Mouse (Mus musculus) kidney, adult 2 months (tissue): Measurements from ENCODE around the gene Rbm15. TPM values are rescaled to one million over a fixed set of nuclear protein-coding genes. Genes with fewer than 3 reads are reported as not detected.

Experiments
- DNase-seq: peaks from one replicate; pipeline ENCODE4 v3.0.0; 2021
- H3K27ac ChIP-seq: fragments of 200-500 bp; 2 replicates; pipeline ENCODE4 v1.5.1; 2012; ENCODE audit warnings: low read depth, low read length, control low read depth, inconsistent platforms; ENCODE audit not compliant: insufficient read depth
- H3K27me3 ChIP-seq: fragments of 200-500 bp; replicated peaks from 2 replicates; pipeline ENCODE4 v1.6.1; 2012; ENCODE audit warnings: mild to moderate bottlenecking, moderate library complexity, low read length, inconsistent platforms; ENCODE audit not compliant: control insufficient read depth, insufficient read depth
- H3K36me3 ChIP-seq: fragments of 200-500 bp; 2 replicates; pipeline ENCODE4 v1.6.1; 2012; ENCODE audit warnings: mild to moderate bottlenecking, moderate library complexity, low read length, inconsistent platforms; ENCODE audit not compliant: control insufficient read depth, insufficient read depth
- H3K4me1 ChIP-seq: fragments of 200-500 bp; 2 replicates; pipeline ENCODE4 v1.6.1; 2011; ENCODE audit warnings: low read length; ENCODE audit not compliant: control insufficient read depth, insufficient read depth
- H3K4me3 ChIP-seq: fragments of 200-500 bp; 2 replicates; pipeline ENCODE4 v1.5.1; 2011; ENCODE audit warnings: mild to moderate bottlenecking, low read depth, low read length, control low read depth; ENCODE audit not compliant: insufficient read depth
- CTCF ChIP-seq: fragments of 200-500 bp; conservative IDR thresholded peaks from 2 replicates; pipeline ENCODE4 v1.5.1; 2011; ENCODE audit warnings: low read depth, mild to moderate bottlenecking, control low read depth, low read length, moderate library complexity, mixed read lengths; ENCODE audit not compliant: insufficient read depth, insufficient read length
- POLR2A ChIP-seq: fragments of 200-500 bp; IDR thresholded peaks from one replicate; pipeline ENCODE4 v1.6.1; 2011; ENCODE audit warnings: low read depth, low read length, control low read depth
- WGBS: fragments of 180-500 bp; shearing (Covaris S2); methylation state at CpG from one replicate; pipeline ENCODE4 v1.1.7; 2018; 5-methylcytosine and 5-hydroxymethylcytosine counted together
- polyA plus RNA-seq: library from polyadenylated mRNA; depleted of rRNA; stranded (reverse); fragments of >200 nt; gene quantifications from 2 replicates; pipeline ENCODE4 v1.2.3, GENCODE M21; 2012; rRNA removed

The Rbm15 gene
- polyA plus RNA-seq, 1 experiment, result 6.2 TPM

DNA sequence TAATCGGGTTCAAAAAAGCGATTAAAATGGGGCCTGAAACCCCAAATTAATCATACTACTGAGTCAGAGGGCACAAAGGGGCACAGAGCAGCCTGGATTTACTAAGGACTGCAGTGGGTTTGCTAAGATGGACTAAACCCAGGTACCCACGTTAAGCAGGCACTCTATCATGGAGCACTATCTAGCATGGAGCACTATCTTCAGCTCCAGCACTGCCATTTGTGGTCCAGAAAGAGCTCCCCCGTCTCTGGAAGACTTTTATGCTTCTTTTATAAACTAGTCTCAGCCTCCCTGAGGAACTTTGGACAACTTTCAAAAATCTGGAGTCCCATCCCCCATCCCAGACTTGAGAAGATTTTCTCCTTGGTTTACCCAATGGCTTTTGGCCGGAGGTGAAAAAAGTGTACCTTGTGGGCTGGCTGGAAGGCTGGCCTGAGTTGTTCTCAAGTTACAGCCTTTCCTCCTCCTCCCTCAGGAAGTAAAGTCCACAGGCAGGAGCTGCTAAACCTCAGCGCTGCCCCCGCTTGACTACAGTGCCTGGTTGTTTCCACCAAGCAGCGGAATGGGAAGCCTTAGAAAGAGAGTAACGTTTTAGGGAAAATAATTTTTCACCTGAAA, 42.6 kb downstream of the Rbm15 start, which contains the start of gene Slc16a4:
Gene Slc16a4, plus strand, starts transcription at position 467 of the 618 bp plus-strand sequence.
- Histone ChIP-seq H3K4me3 (no peak within 1 kb of the TSS), H3K4me1 (peaks cover 4% of the 10 kb centered on the region; the same call in 1 of the 2 replicates), H3K27me3 (no peaks in the 10 kb centered on the region), H3K36me3 (peaks cover 2% of the 10 kb centered on the region; the same call in 1 of the 2 replicates), H3K27ac (peak within 1 kb of the TSS; percentile 85)
- TF ChIP-seq CTCF (no peak), POLR2A (no peak)
- peak; percentile 96 for DNase-seq
- 18% methylated on average over 9 of the region's 9 CpGs for WGBS

DNA sequence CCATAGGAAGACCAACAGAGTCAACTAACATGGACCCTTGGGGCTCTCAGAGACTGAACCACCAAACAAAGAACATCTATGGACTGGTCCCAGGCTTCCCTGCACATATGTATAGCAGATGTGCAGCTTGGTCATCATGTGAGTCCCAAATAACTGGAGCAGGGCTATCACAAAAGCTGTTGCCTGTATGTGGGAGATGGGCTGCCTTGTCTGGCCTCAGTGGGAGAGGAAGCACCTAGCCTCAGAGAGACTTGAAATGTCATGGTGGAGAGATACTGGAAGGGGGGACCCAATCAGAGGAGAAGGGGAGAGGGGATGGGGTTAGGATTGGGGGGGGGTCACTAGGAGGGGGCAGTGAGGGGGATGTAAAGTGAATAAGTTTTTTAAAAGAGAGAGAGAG, 46.1 kb downstream of the Rbm15 start:
- H3K36me3 ChIP-seq, result peaks cover 5% of the 10 kb centered on the region; the same call in 1 of the 2 replicates
- H3K27me3 ChIP-seq, result no peaks in the 10 kb centered on the region
- H3K27ac ChIP-seq, result no peak overlapping the region
- no peak for DNase-seq
- peaks cover 4% of the 10 kb centered on the region; the same call in 1 of the 2 replicates for H3K4me1 ChIP-seq
- TF ChIP-seq POLR2A (no peak), CTCF (no peak)
- no peak overlapping the region for H3K4me3 ChIP-seq

DNA sequence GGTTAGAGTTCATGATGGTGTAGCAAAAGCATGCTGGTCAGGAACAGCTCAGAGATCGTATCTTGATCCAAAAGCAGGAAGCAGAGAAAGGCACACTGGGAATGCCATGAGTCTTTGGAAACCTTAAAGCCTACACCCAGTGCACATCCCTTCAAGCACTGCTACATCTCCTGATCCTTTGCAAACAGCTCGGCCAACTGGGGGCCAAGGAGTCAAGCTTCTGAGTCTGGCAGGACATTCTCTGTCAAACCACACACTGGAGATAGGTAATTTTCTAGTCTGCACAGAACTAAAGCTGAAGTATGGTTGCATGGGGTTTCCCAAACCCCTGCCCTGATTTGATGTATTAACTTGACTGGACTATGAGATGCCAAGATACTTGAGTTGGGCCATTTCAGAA, 47.4 kb downstream of the Rbm15 start:
- H3K27me3 ChIP-seq, result no peaks in the 10 kb centered on the region
- H3K36me3 ChIP-seq, result peaks cover 8% of the 10 kb centered on the region
- no peak overlapping the region for H3K4me3 ChIP-seq
- H3K4me1 ChIP-seq, result peaks cover 2% of the 10 kb centered on the region; the same call in 1 of the 2 replicates
- DNase-seq, result no peak
- 76% methylated on average over 2 of the region's 2 CpGs for WGBS
- no peak overlapping the region for H3K27ac ChIP-seq
- TF ChIP-seq POLR2A, result no peak
- no peak for TF ChIP-seq CTCF

DNA sequence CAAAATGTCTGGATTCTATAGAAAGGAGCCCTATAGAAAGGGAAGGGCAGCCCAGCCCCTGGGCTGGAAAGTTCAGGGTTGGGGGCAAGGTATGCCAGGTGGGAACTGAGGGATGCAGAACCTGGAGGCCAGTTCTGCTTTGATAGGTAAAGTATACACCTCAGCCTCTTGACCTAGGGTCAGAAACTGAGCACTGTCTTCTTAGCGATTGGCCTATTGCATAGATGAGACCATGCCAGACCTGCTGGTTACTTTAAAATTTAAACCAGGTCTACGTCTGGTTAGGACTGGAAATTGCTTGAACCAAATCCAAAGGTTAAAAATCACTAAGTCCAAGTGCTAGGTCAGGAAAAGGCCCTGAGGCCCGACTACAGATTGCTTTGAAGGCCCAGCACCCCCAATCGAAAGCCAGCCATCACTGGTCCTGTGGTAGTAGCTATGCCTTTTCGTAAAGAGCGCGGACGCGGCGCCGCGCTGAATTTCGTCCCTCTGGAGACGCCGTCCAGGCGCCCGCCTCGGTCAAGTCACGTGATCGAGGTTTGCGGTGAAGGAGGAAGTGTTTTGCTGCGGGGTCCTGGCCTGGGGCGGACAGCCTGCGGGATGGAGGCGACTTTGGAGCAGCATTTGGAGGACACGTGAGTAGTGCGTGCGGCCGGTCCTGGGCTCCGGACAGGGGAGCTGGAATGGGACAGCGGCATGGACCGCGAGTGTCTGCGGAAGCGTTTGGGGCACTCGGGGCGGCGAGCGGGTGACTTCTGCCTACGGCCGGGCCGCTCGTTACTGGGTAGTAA, 54.8 kb downstream of the Rbm15 start, which contains the start of gene Lamtor5:
Gene Lamtor5, plus strand, starts transcription at position 380 of the 791 bp plus-strand sequence.
- Histone ChIP-seq H3K36me3 (peaks cover 6% of the 10 kb centered on the region), H3K4me1 (peaks cover 6% of the 10 kb centered on the region), H3K27ac (peak within 1 kb of the TSS; percentile 73), H3K4me3 (peak within 1 kb of the TSS; percentile 72), H3K27me3 (no peaks in the 10 kb centered on the region)
- peak; percentile 95 for DNase-seq
- no peak for TF ChIP-seq CTCF
- TF ChIP-seq POLR2A, result no peak
- 1% methylated on average over 43 of the region's 43 CpGs for WGBS

DNA sequence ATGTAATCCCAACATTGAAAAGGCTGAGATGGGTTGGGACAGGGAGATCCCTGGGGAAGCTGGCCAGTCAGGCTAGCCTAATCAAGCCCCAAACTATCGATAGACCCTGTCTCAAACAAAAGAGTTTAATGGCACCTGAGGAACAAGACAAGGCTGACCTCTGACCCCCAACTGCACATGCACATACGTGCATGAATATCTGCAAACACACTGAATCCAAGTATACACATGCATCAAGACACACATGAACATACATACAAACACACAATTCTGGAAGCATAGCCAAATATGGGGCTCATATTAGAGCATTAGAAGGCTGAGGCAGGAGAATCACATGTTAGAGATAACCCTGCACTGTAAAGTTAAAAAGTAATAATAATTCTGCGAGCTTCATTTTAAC, 56.8 kb downstream of the Rbm15 start:
- Histone ChIP-seq H3K4me1 (peaks cover 6% of the 10 kb centered on the region), H3K27ac (no peak overlapping the region), H3K36me3 (no peaks in the 10 kb centered on the region), H3K4me3 (no peak overlapping the region), H3K27me3 (no peaks in the 10 kb centered on the region)
- WGBS, result 86% methylated on average over 3 of the region's 3 CpGs
- TF ChIP-seq POLR2A (no peak), CTCF (no peak)
- DNase-seq, result no peak

DNA sequence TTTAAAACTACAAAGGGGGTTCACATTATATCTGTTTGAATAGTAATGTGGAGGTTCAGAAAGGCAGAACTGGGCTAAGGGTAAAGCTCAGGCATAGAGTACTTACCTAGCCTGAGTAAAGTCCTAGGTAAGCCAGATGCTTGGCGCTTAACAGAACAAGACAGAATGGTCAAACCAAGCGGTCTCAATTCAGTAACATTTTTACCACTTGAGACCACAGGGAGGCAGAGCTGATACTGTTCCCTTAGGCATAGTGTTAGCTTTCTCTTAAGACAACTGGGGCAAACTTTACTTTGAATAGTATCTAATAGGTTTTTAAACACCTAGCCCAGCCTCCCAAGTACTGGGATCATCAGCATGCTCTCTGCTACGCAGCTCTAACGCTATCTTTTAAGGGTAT, 57.5 kb downstream of the Rbm15 start:
- Histone ChIP-seq H3K4me1 (peaks cover 6% of the 10 kb centered on the region; the same call in 1 of the 2 replicates), H3K27ac (no peak overlapping the region), H3K4me3 (no peak overlapping the region), H3K27me3 (no peaks in the 10 kb centered on the region), H3K36me3 (no peaks in the 10 kb centered on the region)
- DNase-seq, result peak; percentile 56
- 56% methylated on average over 4 of the region's 4 CpGs for WGBS
- TF ChIP-seq CTCF, result no peak
- TF ChIP-seq POLR2A, result no peak

Other genes with a start within 250 kb of the Rbm15 start
- 0.23 and 0.34 TPM in 2 replicates for gene Kcna2, start 232.5 kb downstream of the Rbm15 start, polyA plus RNA-seq
- not detected in 2 replicates for gene Kcna10, start 150.6 kb downstream of the Rbm15 start, polyA plus RNA-seq
- gene Cym, start 111.9 kb downstream of the Rbm15 start, polyA plus RNA-seq, result 1.9 and 2.4 TPM in 2 replicates
- gene A630076J17Rik, start 103.1 kb downstream of the Rbm15 start, polyA plus RNA-seq, result not detected in 2 replicates
- gene Prok1, start 94.0 kb downstream of the Rbm15 start, polyA plus RNA-seq, result 10.8 and 12.8 TPM in 2 replicates
- 225 and 280 TPM in 2 replicates for gene Lamtor5, start 54.8 kb downstream of the Rbm15 start, polyA plus RNA-seq
- 48.2 and 50.8 TPM in 2 replicates for gene Slc16a4, start 42.4 kb downstream of the Rbm15 start, polyA plus RNA-seq
- gene Kcnc4, start 125.9 kb upstream of the Rbm15 start, polyA plus RNA-seq, result 0.20 and 0.78 TPM in 2 replicates
- 16.0 and 19.2 TPM in 2 replicates for gene Slc6a17, start 184.3 kb upstream of the Rbm15 start, polyA plus RNA-seq
- 0.06 TPM in 1 of 2 replicates, not detected in the other for gene Ubl4b, start 221.4 kb upstream of the Rbm15 start, polyA plus RNA-seq